12 mouse cellular contexts compared by ENCODE assay signal in the genomic region with DNA sequence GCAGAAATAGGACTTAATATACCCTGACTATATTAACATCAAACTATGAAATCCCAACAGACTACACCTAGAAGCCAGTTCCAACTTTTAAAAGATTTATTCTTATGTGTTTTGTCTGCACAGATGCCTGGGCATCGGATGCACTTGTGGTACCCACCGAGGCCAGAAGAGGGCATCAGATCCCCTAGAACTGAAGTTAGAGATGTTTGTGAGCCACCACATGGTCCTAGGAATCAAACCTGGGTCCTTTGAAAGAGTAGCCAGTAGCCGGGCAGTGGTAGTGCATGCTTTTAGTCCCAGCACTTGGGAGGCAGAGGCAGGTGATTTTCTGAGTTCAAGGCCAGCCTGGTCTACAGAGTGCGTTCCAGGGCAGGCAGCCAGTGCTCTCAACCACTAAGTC. TPM values are rescaled to one million over a fixed set of nuclear protein-coding genes. Genes with fewer than 3 reads are reported as not detected.
A peak's percentile ranks its signal among the peaks of the same experiment; 100 is the strongest.
DNase-seq lines count a peak whose midpoint lies in the region; ATAC-seq and TF ChIP-seq lines count a peak whose summit lies in the region.
"Had no signal": no experiment of that assay in that cellular context is flagged by ENCODE, and none has a peak within 500 bp of the region (broad histone marks: within the 10 kb centered on the region; RNA-seq: fewer than 3 reads in every experiment).

No protein-coding gene starts in this region.

- H3K36me3 ChIP-seq in intestine, postnatal 0 days (ENCODE audit: control insufficient read depth, insufficient read depth), result peaks cover 37% of the 10 kb centered on the region
- H3K36me3 ChIP-seq in intestine, embryonic 16.5 days (ENCODE audit: control insufficient read depth, insufficient read depth, low read length), result peaks cover 10% of the 10 kb centered on the region; the same call in 1 of the 2 replicates
- peaks cover 39% of the 10 kb centered on the region for H3K36me3 ChIP-seq in neural tube, embryonic 15.5 days

- no peak for ATAC-seq in intestine, postnatal 0 days
- no peak for ATAC-seq in intestine, embryonic 16.5 days
- no peak for ATAC-seq in neural tube, embryonic 15.5 days (ENCODE audit: low FRiP score)
- ATAC-seq: midbrain, embryonic 15.5 days had no signal

- H3K9ac ChIP-seq in intestine, postnatal 0 days (ENCODE audit: low read depth, low read length), result no peak overlapping the region
- H3K9ac ChIP-seq in intestine, embryonic 16.5 days (ENCODE audit: low read depth, low read length), result no peak overlapping the region
- no peak overlapping the region for H3K9ac ChIP-seq in neural tube, embryonic 15.5 days (replicated peaks)
- H3K9ac ChIP-seq: limb, embryonic 13.5 days; midbrain, embryonic 15.5 days had no signal

- no peak overlapping the region for H3K27ac ChIP-seq in intestine, postnatal 0 days (ENCODE audit: low read depth, low read length)
- no peak overlapping the region for H3K27ac ChIP-seq in intestine, embryonic 16.5 days (ENCODE audit: low read length)
- H3K27ac ChIP-seq in neural tube, embryonic 15.5 days (replicated peaks), result no peak overlapping the region
- H3K27ac ChIP-seq: limb, embryonic 13.5 days; midbrain, embryonic 15.5 days had no signal

- no peak for TF ChIP-seq POLR2A in brain, embryonic 14.5 days (IDR thresholded peaks at IDR 0.05; ENCODE audit: borderline replicate concordance, extremely low read depth, insufficient read depth, insufficient read length, poor library complexity, severe bottlenecking)

- H3K4me3 ChIP-seq in intestine, postnatal 0 days (ENCODE audit: low read depth, low read length), result no peak overlapping the region
- no peak overlapping the region for H3K4me3 ChIP-seq in intestine, embryonic 16.5 days (ENCODE audit: low read length)
- no peak overlapping the region for H3K4me3 ChIP-seq in neural tube, embryonic 15.5 days (replicated peaks)
- H3K4me3 ChIP-seq: limb, embryonic 13.5 days; midbrain, embryonic 15.5 days had no signal

- no peaks in the 10 kb centered on the region for H3K4me1 ChIP-seq in intestine, postnatal 0 days (replicated peaks; ENCODE audit: control insufficient read depth, insufficient read depth, low read length)
- H3K4me1 ChIP-seq in intestine, embryonic 16.5 days (ENCODE audit: control insufficient read depth, insufficient read depth, low read length), result no peaks in the 10 kb centered on the region
- no peaks in the 10 kb centered on the region for H3K4me1 ChIP-seq in neural tube, embryonic 15.5 days
- H3K4me1 ChIP-seq: midbrain, embryonic 15.5 days had no signal

- no peaks in the 10 kb centered on the region for H3K27me3 ChIP-seq in intestine, postnatal 0 days (replicated peaks; ENCODE audit: control insufficient read depth, insufficient read depth, low read length)
- no peaks in the 10 kb centered on the region for H3K27me3 ChIP-seq in intestine, embryonic 16.5 days (replicated peaks; ENCODE audit: control insufficient read depth, insufficient read depth, low read length)
- H3K27me3 ChIP-seq in neural tube, embryonic 15.5 days (replicated peaks), result no peaks in the 10 kb centered on the region
- H3K27me3 ChIP-seq: limb, embryonic 13.5 days; midbrain, embryonic 15.5 days had no signal

- no peaks in the 10 kb centered on the region for H3K9me3 ChIP-seq in intestine, postnatal 0 days (ENCODE audit: control insufficient read depth)
- H3K9me3 ChIP-seq in intestine, embryonic 16.5 days (ENCODE audit: control insufficient read depth, low read length), result no peaks in the 10 kb centered on the region
- no peaks in the 10 kb centered on the region for H3K9me3 ChIP-seq in neural tube, embryonic 15.5 days (replicated peaks)
- H3K9me3 ChIP-seq: limb, embryonic 13.5 days; midbrain, embryonic 15.5 days had no signal

- TF ChIP-seq CTCF in intestine, postnatal 0 days (IDR thresholded peaks at IDR 0.05; ENCODE audit: low read depth), result peak; percentile 53
- TF ChIP-seq CTCF in brain, embryonic 14.5 days (IDR thresholded peaks at IDR 0.05; ENCODE audit: borderline replicate concordance, extremely low read depth, insufficient read depth, insufficient read length), result peak; percentile 24; the same call in 1 of the 2 replicates

- 91% methylated on average over 4 of the region's 4 CpGs for WGBS in intestine, postnatal 0 days
- whole genome bisulfite sequencing in intestine, embryonic 16.5 days, result 94% methylated on average over 4 of the region's 4 CpGs
- WGBS in neural tube, embryonic 15.5 days, result 92% methylated on average over 4 of the region's 4 CpGs

- no peak overlapping the region for H3K4me2 ChIP-seq in intestine, postnatal 0 days (replicated peaks; ENCODE audit: low read depth)
- no peak overlapping the region for H3K4me2 ChIP-seq in intestine, embryonic 16.5 days (ENCODE audit: low read depth, low read length)
- H3K4me2 ChIP-seq in neural tube, embryonic 15.5 days, result no peak overlapping the region
- H3K4me2 ChIP-seq: limb, embryonic 13.5 days; midbrain, embryonic 15.5 days had no signal

- DNase-seq in spleen, postnatal 10 days (ENCODE audit: low spot score in 2 of 2), result peak; percentile 12 to 43
- DNase-seq in spleen, adult 12 weeks (ENCODE audit: low spot score), result no peak
- no peak for DNase-seq in brain, embryonic 14.5 days (ENCODE audit: low read depth)
- DNase-seq in thymus, postnatal 25 days, result peak; percentile 18
- no peak for DNase-seq in adrenal gland, postnatal 36 days
- DNase-seq: cerebellum, adult 11 months had no signal

RNA-seq across cellular contexts. Expression of a gene that starts 18.4 kb away (rescaled TPM):
- polyA plus RNA-seq in intestine, postnatal 0 days (2015; fragmentation: Nextera tagmentation; extraction: Ambion mirVana), result 18.5 and 22.4 TPM in 2 replicates
- polyA plus RNA-seq in intestine, embryonic 16.5 days (2015; fragmentation: Nextera tagmentation; extraction: Ambion mirVana), result 21.1 and 23.8 TPM in 2 replicates
- polyA plus RNA-seq in brain, embryonic 14.5 days (2012; rRNA removed), result 14.6 and 14.9 TPM in 2 replicates
- 25.6 and 27.5 TPM in 2 replicates for polyA plus RNA-seq in neural tube, embryonic 15.5 days (2015; fragmentation: Nextera tagmentation; extraction: Ambion mirVana)
- 10 to 100 TPM; 25.2 to 87.2 TPM for total RNA-seq in adrenal gland, postnatal 36 days (2021)

RNA-seq across cellular contexts. Expression of a gene that starts 22.2 kb away (rescaled TPM):
- polyA plus RNA-seq in intestine, postnatal 0 days (2015; fragmentation: Nextera tagmentation; extraction: Ambion mirVana), result not detected in 2 replicates
- 0.07 TPM in 1 of 2 replicates, not detected in the other for polyA plus RNA-seq in intestine, embryonic 16.5 days (2015; fragmentation: Nextera tagmentation; extraction: Ambion mirVana)
- polyA plus RNA-seq in brain, embryonic 14.5 days (2012; rRNA removed), result 6.3 and 8.5 TPM in 2 replicates
- 3.0 and 3.5 TPM in 2 replicates for polyA plus RNA-seq in neural tube, embryonic 15.5 days (2015; fragmentation: Nextera tagmentation; extraction: Ambion mirVana)
- under 1 TPM; 0.43 to 0.66 TPM for total RNA-seq in adrenal gland, postnatal 36 days (2021)
- total RNA-seq: gastrocnemius, postnatal 4 days had no signal

Comparison
In these comparisons a context has a peak if more than half of its experiments do, and no peak if none do; other contexts are left out.
1. DNase-seq: peak in spleen, postnatal 10 days (2 of 2) and thymus, postnatal 25 days (single experiment); none in spleen, adult 12 weeks (single experiment), brain, embryonic 14.5 days (single experiment) and adrenal gland, postnatal 36 days (0 of 2).